Mouse (Mus musculus) liver, adult 2 months (tissue): Measurements from ENCODE around the gene Mrps34. TPM values are rescaled to one million over a fixed set of nuclear protein-coding genes. Genes with fewer than 3 reads are reported as not detected.

Experiments used
- DNase-seq: peaks from one replicate; pipeline ENCODE4 v3.0.0-alpha.2; 2011; ENCODE audit warnings: low read depth, low spot score; ENCODE audit errors: extremely low read depth
- H3K27ac ChIP-seq: fragments of 200-500 bp; replicated peaks from 2 replicates; pipeline ENCODE4 v1.5.1; 2012; ENCODE audit warnings: low read depth, mild to moderate bottlenecking, control low read depth, inconsistent platforms, low read length; ENCODE audit not compliant: insufficient read depth
- H3K27me3 ChIP-seq: fragments of 200-500 bp; 2 replicates; pipeline ENCODE4 v1.6.1; 2012; ENCODE audit warnings: mild to moderate bottlenecking, moderate library complexity, low read length, inconsistent platforms; ENCODE audit not compliant: control insufficient read depth, insufficient read depth
- H3K36me3 ChIP-seq: fragments of 200-500 bp; 2 replicates; pipeline ENCODE4 v1.6.1; 2012; ENCODE audit warnings: low read length, inconsistent platforms; ENCODE audit not compliant: control insufficient read depth, insufficient read depth
- H3K4me1 ChIP-seq: fragments of 200-500 bp; 2 replicates; pipeline ENCODE4 v1.6.1; 2011; ENCODE audit warnings: low read length; ENCODE audit not compliant: control insufficient read depth, insufficient read depth
- H3K4me3 ChIP-seq: fragments of 200-500 bp; 2 replicates; pipeline ENCODE4 v1.5.1; 2011; ENCODE audit warnings: low read depth, mild to moderate bottlenecking, control low read depth, low read length, moderate library complexity; ENCODE audit not compliant: insufficient read depth
- H3K79me2 ChIP-seq: fragments of 200-500 bp; 2 replicates; pipeline ENCODE4 v1.6.1; 2012; ENCODE audit warnings: inconsistent platforms, mild to moderate bottlenecking, low read length, moderate library complexity; ENCODE audit not compliant: control insufficient read depth, insufficient read depth
- H3K9ac ChIP-seq: fragments of 200-500 bp; 2 replicates; pipeline ENCODE4 v1.6.1; 2012; ENCODE audit warnings: low read depth, mild to moderate bottlenecking, control low read depth, inconsistent platforms, low read length
- CTCF ChIP-seq: fragments of 200-500 bp; IDR thresholded peaks from 2 replicates; pipeline ENCODE4 v1.5.1; 2011; ENCODE audit warnings: low read depth, low read length, control low read depth
- POLR2A ChIP-seq: fragments of 200-500 bp; IDR thresholded peaks from 2 replicates; pipeline ENCODE4 v1.6.1; 2011; ENCODE audit warnings: low read length, control low read depth; ENCODE audit not compliant: insufficient read depth; ENCODE audit errors: extremely low read depth
- WGBS: fragments of 180-500 bp; shearing (Covaris S2); methylation state at CpG from one replicate; pipeline ENCODE4 v1.1.7; 2018; 5-methylcytosine and 5-hydroxymethylcytosine counted together
- polyA plus RNA-seq: library from polyadenylated mRNA; depleted of rRNA; stranded (reverse); fragments of >200 nt; gene quantifications from 2 replicates; pipeline ENCODE4 v1.2.3, GENCODE M21; 2012
- total RNA-seq: library from RNA; depleted of rRNA; stranded (reverse); fragments of >200 nt; gene quantifications from 2 replicates; pipeline ENCODE4 v1.2.3, GENCODE M21; 2014

Mrps34 gene
- total and polyA plus RNA-seq, 2 experiments: 47.5 to 124 TPM

- no peak overlapping the region for H3K4me3 ChIP-seq
- H3K4me1 ChIP-seq: peaks cover 49% of the 10 kb centered on the region
- H3K9ac ChIP-seq: no peak overlapping the region
- 88% methylated on average over 6 of the region's 6 CpGs for WGBS
- H3K27ac ChIP-seq: no peak overlapping the region
- H3K36me3 ChIP-seq: peaks cover 2% of the 10 kb centered on the region; the same call in 1 of the 2 replicates
- no peak for TF ChIP-seq POLR2A
- TF ChIP-seq CTCF: no peak
- peaks cover 39% of the 10 kb centered on the region for H3K79me2 ChIP-seq
- no peak for DNase-seq
- H3K27me3 ChIP-seq: no peaks in the 10 kb centered on the region
Observed at GRCm38 (mm10) chr17:24884391-24884790, 10.5 kb upstream of the Mrps34 start.

DNA sequence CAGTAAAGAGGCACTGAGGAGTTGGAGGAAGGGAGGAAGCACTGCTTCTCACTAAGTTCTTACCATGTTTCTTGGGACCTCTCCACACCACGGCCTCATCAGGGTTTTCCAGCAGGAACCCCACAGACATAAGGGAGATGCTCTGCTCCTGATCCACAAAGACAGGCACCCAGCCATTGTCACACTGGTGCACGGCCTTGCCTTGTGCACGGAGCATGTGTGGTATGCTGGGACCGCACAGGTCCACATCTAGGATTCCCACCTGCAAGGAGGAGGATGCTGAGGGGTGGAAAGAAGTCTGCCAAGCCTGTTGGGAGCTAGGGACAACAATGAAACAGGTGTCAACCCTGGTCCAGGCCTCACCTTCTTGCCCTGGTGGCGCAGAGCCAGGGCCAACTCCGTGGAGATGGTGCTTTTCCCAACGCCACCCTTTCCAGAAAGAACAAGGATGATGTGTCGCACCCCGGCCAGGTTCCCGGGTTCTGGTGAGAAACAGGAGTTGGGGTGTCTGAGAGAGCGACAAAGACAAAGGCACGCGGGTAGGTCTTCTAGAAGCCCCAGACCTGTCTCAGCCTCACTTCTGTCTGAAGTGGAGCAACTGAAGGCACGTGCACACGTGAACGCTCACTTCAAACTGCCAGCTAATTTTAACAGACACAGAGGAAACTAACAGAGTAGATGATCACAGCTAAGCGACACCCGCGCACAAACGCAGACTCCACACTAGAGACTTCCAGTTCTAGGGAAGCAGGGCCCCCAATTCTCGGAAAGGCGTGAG, 9.4 kb upstream of the Mrps34 start:
- H3K27ac ChIP-seq: no peak overlapping the region; the same call in 1 of the 2 replicates
- peaks cover 29% of the 10 kb centered on the region for H3K79me2 ChIP-seq
- 16% methylated on average over 22 of the region's 22 CpGs for WGBS
- H3K4me3 ChIP-seq: peak overlapping the region; percentile 66
- no peak for DNase-seq
- TF ChIP-seq CTCF (no peak), POLR2A (no peak)
- H3K27me3 ChIP-seq: no peaks in the 10 kb centered on the region
- H3K4me1 ChIP-seq: peaks cover 38% of the 10 kb centered on the region
- peak overlapping the region; percentile 72 for H3K9ac ChIP-seq
- H3K36me3 ChIP-seq: peaks cover 2% of the 10 kb centered on the region; the same call in 1 of the 2 replicates

GRCm38 (mm10) chr17:24886134-24886931, 8.6 kb upstream of the Mrps34 start, which contains the start of the genes Nubp2 and Spsb3:
Gene Nubp2, minus strand, starts transcription at chr17:24886349.
Gene Spsb3, plus strand, starts transcription at chr17:24886643.
- Histone ChIP-seq H3K9ac (peak within 1 kb of the TSS; percentile 72), H3K27ac (peak within 1 kb of the TSS; percentile 36), H3K4me1 (peaks cover 32% of the 10 kb centered on the region), H3K36me3 (no peaks in the 10 kb centered on the region; the same call in 1 of the 2 replicates), H3K79me2 (peaks cover 23% of the 10 kb centered on the region; the same call in 1 of the 2 replicates), H3K27me3 (no peaks in the 10 kb centered on the region), H3K4me3 (peak within 1 kb of the TSS; percentile 66)
- TF ChIP-seq CTCF (peak; percentile 19; the same call in 1 of the 2 replicates), POLR2A (peak; percentile 80)
- DNase-seq: peak; percentile 99
- under 1% methylated on average over 69 of the region's 69 CpGs for WGBS

- no peak for TF ChIP-seq POLR2A
- no peak for TF ChIP-seq CTCF
- H3K36me3 ChIP-seq: no peaks in the 10 kb centered on the region; the same call in 1 of the 2 replicates
- peak overlapping the region; percentile 36 for H3K27ac ChIP-seq
- peaks cover 27% of the 10 kb centered on the region for H3K4me1 ChIP-seq
- peak overlapping the region; percentile 55 for H3K4me3 ChIP-seq
- no peaks in the 10 kb centered on the region for H3K27me3 ChIP-seq
- under 1% methylated on average over 18 of the region's 18 CpGs for WGBS
- peak overlapping the region; percentile 63 for H3K9ac ChIP-seq
- no peak for DNase-seq
- H3K79me2 ChIP-seq: peaks cover 17% of the 10 kb centered on the region; the same call in 1 of the 2 replicates
Observed at GRCm38 (mm10) chr17:24886932-24887271, 8.0 kb upstream of the Mrps34 start.

- TF ChIP-seq CTCF: no peak
- 0 out of 2 replicates have a peak, but pooled peaks have one; percentile 3 for TF ChIP-seq POLR2A
- Histone ChIP-seq H3K27me3 (no peaks in the 10 kb centered on the region), H3K36me3 (peaks cover 3% of the 10 kb centered on the region; the same call in 1 of the 2 replicates), H3K27ac (peak overlapping the region; percentile 36), H3K4me1 (peaks cover 22% of the 10 kb centered on the region), H3K4me3 (peak overlapping the region; percentile 55), H3K9ac (peak overlapping the region; percentile 63), H3K79me2 (peaks cover 15% of the 10 kb centered on the region; the same call in 1 of the 2 replicates)
- 45% methylated on average over 18 of the region's 18 CpGs for WGBS
- no peak for DNase-seq
Observed at GRCm38 (mm10) chr17:24887291-24888080, 7.4 kb upstream of the Mrps34 start.
